Mouse (Mus musculus) heart, adult 2 months (tissue): ENCODE data around the gene Fam32a. TPM values are rescaled to one million over a fixed set of nuclear protein-coding genes. Genes with fewer than 3 reads are reported as not detected.

ENCODE experiments used
- DNase-seq, 2 experiments: peaks; one replicate each; pipeline ENCODE4 v3.0.0; 2021
- H3K27ac ChIP-seq: fragments of 200-600 bp; 2 replicates; pipeline ENCODE4 v1.8.1; 2022
- H3K27me3 ChIP-seq: fragments of 200-500 bp; 2 replicates; pipeline ENCODE4 v1.6.1; 2012; ENCODE audit warnings: mild to moderate bottlenecking, low read length, inconsistent platforms, mixed read lengths; ENCODE audit not compliant: control insufficient read depth, insufficient read depth
- H3K36me3 ChIP-seq: fragments of 200-500 bp; 2 replicates; pipeline ENCODE4 v1.6.1; 2012; ENCODE audit warnings: low read length, inconsistent platforms; ENCODE audit not compliant: control insufficient read depth, insufficient read depth
- H3K4me1 ChIP-seq: fragments of 200-500 bp; 2 replicates; pipeline ENCODE4 v1.6.1; 2011; ENCODE audit warnings: low read length; ENCODE audit not compliant: control insufficient read depth, insufficient read depth
- H3K4me3 ChIP-seq: fragments of 200-600 bp; 2 replicates; pipeline ENCODE4 v1.8.1; 2022
- H3K79me2 ChIP-seq: fragments of 200-500 bp; replicated peaks from 2 replicates; pipeline ENCODE4 v1.6.1; 2012; ENCODE audit warnings: mild to moderate bottlenecking, inconsistent platforms, low read length, moderate library complexity, mixed read lengths; ENCODE audit not compliant: control insufficient read depth, insufficient read depth
- H3K9ac ChIP-seq: fragments of 200-500 bp; 2 replicates; pipeline ENCODE4 v1.6.1; 2012; ENCODE audit warnings: low read depth, mild to moderate bottlenecking, control low read depth, inconsistent platforms, low read length, mixed read lengths
- CTCF ChIP-seq: fragments of 200-600 bp; IDR thresholded peaks from 2 replicates; pipeline ENCODE4 v1.8.1; 2022; ENCODE audit warnings: antibody characterized with exemption, mild to moderate bottlenecking, moderate library complexity
- EP300 ChIP-seq: fragments of 200-500 bp; IDR thresholded peaks from 2 replicates; pipeline ENCODE4 v1.6.1; 2011; ENCODE audit warnings: low read depth, low read length, control low read depth; ENCODE audit not compliant: insufficient read depth
- POLR2A ChIP-seq: fragments of 200-500 bp; IDR thresholded peaks from 2 replicates; pipeline ENCODE4 v1.6.1; 2011; ENCODE audit warnings: mild to moderate bottlenecking, low read depth, low read length, control low read depth; ENCODE audit not compliant: insufficient read depth
- WGBS: fragments of 180-500 bp; shearing (Covaris S2); methylation state at CpG from one replicate; pipeline ENCODE4 v1.1.7; 2018; 5-methylcytosine and 5-hydroxymethylcytosine counted together
- intact Hi-C: fragments of 180-260 bp; cut with DNase I; formaldehyde crosslinking; loops from one replicate; pipeline ENCODE4 v1.15.1; 2025
- polyA plus RNA-seq: library from polyadenylated mRNA; depleted of rRNA; stranded (reverse); fragments of >200 nt; gene quantifications from 2 replicates; pipeline ENCODE4 v1.2.3, GENCODE M21; 2012
- total RNA-seq, 2 experiments: library from RNA; stranded (reverse); gene quantifications; 2 replicates each; pipeline ENCODE4 v1.2.3; 2021

The Fam32a gene
- total and polyA plus RNA-seq, 3 experiments, result 21.2 to 23.2 (median 21.4) TPM

GRCm38 (mm10) chr8:72212751-72213150, 6.8 kb upstream of the Fam32a start, which contains the start of gene Cib3:
Cib3 (minus strand) TSS chr8:72212837.
- Histone ChIP-seq H3K4me1 (no peaks in the 10 kb centered on the region), H3K9ac (no peak within 1 kb of the TSS), H3K27ac (no peak within 1 kb of the TSS), H3K27me3 (no peaks in the 10 kb centered on the region), H3K36me3 (no peaks in the 10 kb centered on the region), H3K79me2 (no peaks in the 10 kb centered on the region), H3K4me3 (no peak within 1 kb of the TSS)
- no peak for DNase-seq
- no peak for TF ChIP-seq EP300
- no peak for TF ChIP-seq POLR2A
- intact Hi-C loops, result loop anchor here (1.0 kb wide), 1 partner anchor 30 kb away; no protein-coding TSS in a partner anchor
- 49% methylated on average over 4 of the region's 4 CpGs for WGBS

- intact Hi-C loops, result loop anchor here (1.0 kb wide), 1 partner anchor 31 kb away; no protein-coding TSS in a partner anchor
- H3K36me3 ChIP-seq, result no peaks in the 10 kb centered on the region
- no peaks in the 10 kb centered on the region for H3K27me3 ChIP-seq
- H3K4me3 ChIP-seq, result no peak within 1 kb of the TSS
- no peaks in the 10 kb centered on the region for H3K4me1 ChIP-seq
- H3K9ac ChIP-seq, result no peak within 1 kb of the TSS
- TF ChIP-seq EP300 (no peak), POLR2A (no peak), CTCF (no peak)
- 74% methylated on average over 4 of the region's 4 CpGs for WGBS
- H3K79me2 ChIP-seq, result no peaks in the 10 kb centered on the region
- DNase-seq, result no peak
- no peak within 1 kb of the TSS for H3K27ac ChIP-seq
These were observed 6.0 kb upstream of the Fam32a start, which contains the start of gene Gm11034 for GRCm38 (mm10) chr8:72213536-72213935. Gm11034 (minus strand) TSS chr8:72213636.

- H3K4me1 ChIP-seq, result 0 out of 2 replicates have a peak, but pooled peaks cover 1% of the 10 kb centered on the region
- no peak overlapping the region for H3K27ac ChIP-seq
- H3K36me3 ChIP-seq, result no peaks in the 10 kb centered on the region
- intact Hi-C loops, result no loop called here
- no peaks in the 10 kb centered on the region for H3K27me3 ChIP-seq
- 43% methylated on average over 2 of the region's 2 CpGs for WGBS
- no peak for DNase-seq
- TF ChIP-seq EP300 (no peak), CTCF (peak; percentile 48)
- H3K9ac ChIP-seq, result no peak overlapping the region
- H3K4me3 ChIP-seq, result no peak overlapping the region
- peaks cover 2% of the 10 kb centered on the region; the same call in 1 of the 2 replicates for H3K79me2 ChIP-seq
These were observed 4.5 kb upstream of the Fam32a start for GRCm38 (mm10) chr8:72215060-72215459.

- no peak for DNase-seq
- intact Hi-C loops, result no loop called here
- 23% methylated on average over 1 of the region's 1 CpGs for WGBS
- Histone ChIP-seq H3K9ac (no peak overlapping the region), H3K4me1 (peaks cover 1% of the 10 kb centered on the region; the same call in 1 of the 2 replicates), H3K4me3 (no peak overlapping the region), H3K36me3 (no peaks in the 10 kb centered on the region), H3K27me3 (no peaks in the 10 kb centered on the region), H3K27ac (no peak overlapping the region), H3K79me2 (peaks cover 2% of the 10 kb centered on the region; the same call in 1 of the 2 replicates)
- TF ChIP-seq CTCF (no peak), POLR2A (no peak), EP300 (no peak)
These were observed 3.7 kb upstream of the Fam32a start for GRCm38 (mm10) chr8:72215871-72216270.

- intact Hi-C loops, result loop anchor here (1.0 kb wide), 1 partner anchor 24 kb away; no protein-coding TSS in a partner anchor
- H3K27me3 ChIP-seq, result no peaks in the 10 kb centered on the region
- peaks cover 1% of the 10 kb centered on the region; the same call in 1 of the 2 replicates for H3K4me1 ChIP-seq
- DNase-seq, result no peak
- H3K4me3 ChIP-seq, result peak overlapping the region; percentile 78
- H3K79me2 ChIP-seq, result peaks cover 2% of the 10 kb centered on the region; the same call in 1 of the 2 replicates
- peak overlapping the region; percentile 90 for H3K27ac ChIP-seq
- H3K36me3 ChIP-seq, result no peaks in the 10 kb centered on the region
- 73% methylated on average over 10 of the region's 10 CpGs for WGBS
- TF ChIP-seq CTCF, result no peak
- no peak for TF ChIP-seq POLR2A
- TF ChIP-seq EP300, result no peak
- no peak overlapping the region for H3K9ac ChIP-seq
These were observed 569 bp upstream of the Fam32a start for GRCm38 (mm10) chr8:72218781-72219540.

GRCm38 (mm10) chr8:72220758-72221157, 1.2 kb downstream of the Fam32a start:
- Histone ChIP-seq H3K36me3 (no peaks in the 10 kb centered on the region), H3K79me2 (peaks cover 2% of the 10 kb centered on the region; the same call in 1 of the 2 replicates), H3K9ac (no peak overlapping the region), H3K27ac (no peak overlapping the region), H3K4me1 (peaks cover 1% of the 10 kb centered on the region; the same call in 1 of the 2 replicates), H3K4me3 (no peak overlapping the region; the same call in 1 of the 2 replicates), H3K27me3 (no peaks in the 10 kb centered on the region)
- 77% methylated on average over 4 of the region's 4 CpGs for WGBS
- TF ChIP-seq EP300, result no peak
- TF ChIP-seq CTCF, result peak; percentile 50
- TF ChIP-seq POLR2A, result no peak
- DNase-seq, result no peak
- intact Hi-C loops, result no loop called here
